Mouse (Mus musculus) layer of hippocampus, adult 2 months (tissue): ENCODE data around the gene Vmn2r6. TPM values are rescaled to one million over a fixed set of nuclear protein-coding genes. Genes with fewer than 3 reads are reported as not detected.
"Not testable (repeated sequence)": the region's sequence is repeated elsewhere in the genome, so short reads cannot be mapped to it uniquely, and the experiment has no call there.

ENCODE experiments used
- DNase-seq, 2 experiments: peaks; one replicate each; pipeline ENCODE4 v3.0.0; 2022; ENCODE audit warnings: low spot score in 2 of 2
- H3K27ac ChIP-seq: fragments of 200-600 bp; 2 replicates; pipeline ENCODE4 v1.8.1; 2022
- H3K4me3 ChIP-seq: fragments of 200-600 bp; 2 replicates; pipeline ENCODE4 v1.8.1; 2022; ENCODE audit warnings: mild to moderate bottlenecking
- CTCF ChIP-seq: fragments of 200-600 bp; conservative IDR thresholded peaks from 2 replicates; pipeline ENCODE4 v1.8.1; 2022; ENCODE audit warnings: antibody characterized with exemption, mild to moderate bottlenecking, moderate library complexity
- long read RNA-seq, 2 experiments: library from polyadenylated mRNA; stranded (forward); transcript quantifications; one replicate each; pipeline ENCODE4 v2.0.0; 2021; ENCODE audit warnings: borderline mapping rate in 2 of 2
- total RNA-seq, 2 experiments: library from RNA; stranded (reverse); gene quantifications; 2 replicates each; pipeline ENCODE4 v1.2.3; 2021

Gene Vmn2r6
- under 1 TPM in 1 of 2 experiments, not detected in 1; 0.05 TPM for total RNA-seq
- long read RNA-seq, experiment 1 = 0 reads
- long read RNA-seq, experiment 2 = 0 reads

DNA sequence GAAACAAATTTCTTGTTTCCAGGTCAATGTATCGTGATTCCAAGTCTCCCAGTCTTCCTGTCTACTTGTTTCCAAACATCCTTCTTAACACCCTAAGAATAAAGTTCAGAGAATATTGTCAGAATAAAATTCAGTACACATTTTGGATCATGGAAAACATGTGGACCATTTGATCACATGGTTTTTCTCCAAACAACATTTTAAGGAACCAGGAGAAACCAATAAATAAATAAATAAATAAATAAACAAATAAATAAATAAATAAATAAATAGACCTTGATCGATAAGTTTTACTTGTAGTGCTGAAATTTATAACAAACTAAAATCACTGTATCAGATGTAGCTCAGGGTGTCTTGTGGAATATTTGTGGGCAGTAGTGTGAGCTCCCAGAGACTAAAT, at the start of gene Vmn2r6:
Gene Vmn2r6, minus strand, starts transcription at position 101 of the 400 bp plus-strand sequence.
- not testable (repeated sequence) for H3K4me3 ChIP-seq, H3K27ac ChIP-seq, DNase-seq

DNA sequence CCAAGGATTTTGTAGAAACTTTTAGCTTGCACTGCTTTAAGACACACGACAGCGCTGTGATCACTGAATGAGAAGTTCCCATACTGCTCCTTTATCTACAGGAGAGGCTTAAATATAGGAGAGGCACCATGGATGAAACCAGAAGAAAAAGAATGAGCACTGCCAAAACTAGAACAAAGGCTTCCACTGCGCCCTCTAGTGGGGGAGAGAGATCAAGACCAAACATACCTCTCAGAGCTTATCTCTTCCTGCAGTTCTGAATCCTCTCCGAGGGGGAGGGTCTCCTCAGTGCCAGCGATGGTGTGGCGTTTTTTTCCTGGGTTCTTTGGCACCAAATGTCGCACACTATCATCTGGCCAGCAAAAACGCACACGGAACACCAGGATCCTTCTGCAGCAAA, 22.0 kb upstream of the Vmn2r6 start:
- DNase-seq = peak in 1 of 2 experiments; percentile 21
- Histone ChIP-seq H3K27ac (no peak overlapping the region), H3K4me3 (no peak overlapping the region)
- TF ChIP-seq CTCF = peak; percentile 61

DNA sequence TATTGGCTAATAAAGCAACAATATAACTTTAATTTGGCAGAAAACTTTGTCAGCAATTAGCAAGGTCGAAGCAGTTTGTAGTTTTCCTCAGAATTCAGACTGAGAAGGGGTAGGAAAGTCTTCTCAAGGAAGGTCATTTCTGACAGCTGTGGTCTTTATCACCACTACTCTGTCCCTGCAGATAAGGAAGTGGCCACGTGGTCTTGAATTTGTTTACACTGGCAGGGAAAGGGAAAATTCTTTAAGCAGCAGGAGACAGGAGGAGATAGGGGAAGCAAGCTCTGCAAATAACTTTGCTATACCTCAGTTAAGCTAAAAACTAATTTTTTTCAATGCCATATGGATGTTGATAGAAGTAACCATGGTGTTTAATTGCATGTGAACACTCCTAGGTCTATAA, 3.2 kb upstream of the Vmn2r6 start:
- not testable (repeated sequence) for H3K4me3 ChIP-seq, DNase-seq, H3K27ac ChIP-seq

DNA sequence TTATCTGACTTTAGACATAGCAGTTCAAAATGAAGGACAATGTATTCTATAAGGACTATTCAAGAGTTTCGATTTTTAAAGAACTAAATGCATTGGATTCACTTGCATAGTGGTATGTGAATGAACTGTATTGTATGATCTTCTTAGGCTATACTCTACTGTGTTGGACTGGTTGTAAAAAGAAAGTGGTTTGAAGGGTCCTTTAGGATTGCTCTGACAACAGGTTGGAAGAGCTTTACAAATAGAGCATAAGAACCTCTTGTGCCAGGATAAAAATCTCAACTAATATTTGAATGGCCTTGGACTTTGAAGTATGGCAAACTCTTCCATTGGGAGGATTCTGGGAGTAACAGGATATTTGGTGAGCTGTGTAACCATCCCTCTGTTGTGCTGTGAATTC, 42.0 kb downstream of the Vmn2r6 start:
- not testable (repeated sequence) for DNase-seq

DNA sequence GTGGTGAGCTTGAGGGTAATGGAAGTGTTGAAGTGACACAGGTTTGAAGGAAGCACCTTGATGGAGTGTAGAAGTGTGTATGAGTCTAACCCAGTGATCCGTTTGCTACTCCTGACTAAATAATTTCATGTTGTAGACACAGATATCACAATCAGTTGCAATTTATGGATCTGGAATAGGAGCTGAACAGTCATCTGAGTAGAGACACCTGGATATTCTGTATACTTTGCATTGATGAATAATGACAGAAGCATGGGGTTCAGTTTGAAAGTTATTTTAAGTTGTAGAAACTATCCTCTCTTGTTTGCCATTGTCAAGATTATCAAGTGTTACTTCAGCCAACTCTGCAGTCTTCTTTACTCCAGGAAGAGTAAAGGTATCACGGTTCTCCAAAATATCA, 55.9 kb downstream of the Vmn2r6 start, which contains the start of gene Vmn2r5:
Gene Vmn2r5, minus strand, starts transcription at position 101 of the 400 bp plus-strand sequence.
- H3K4me3 ChIP-seq, H3K27ac ChIP-seq, DNase-seq: not testable (repeated sequence)

More for the DNA sequence above, 42.0 kb downstream of the Vmn2r6 start:
- not testable (repeated sequence) for H3K4me3 ChIP-seq, H3K27ac ChIP-seq

Other genes starting within 250 kb of the Vmn2r6 start
- not detected for gene Vmn2r4, start 150.5 kb downstream of the Vmn2r6 start, total RNA-seq
- not detected for gene Vmn2r5, start 56.0 kb downstream of the Vmn2r6 start, total RNA-seq